Mouse (Mus musculus) kidney, adult 18-20 months (tissue): ENCODE measurements at regions not wholly inside any gene's neighbourhood (a gene's known extent, or its start where the extent isn't known, plus 50 kb on each side); places are given as distances from the start of the nearest gene placed in this dataset.

ENCODE experiments used
- DNase-seq: peaks from one replicate; pipeline ENCODE4 v3.0.0; 2021

DNA sequence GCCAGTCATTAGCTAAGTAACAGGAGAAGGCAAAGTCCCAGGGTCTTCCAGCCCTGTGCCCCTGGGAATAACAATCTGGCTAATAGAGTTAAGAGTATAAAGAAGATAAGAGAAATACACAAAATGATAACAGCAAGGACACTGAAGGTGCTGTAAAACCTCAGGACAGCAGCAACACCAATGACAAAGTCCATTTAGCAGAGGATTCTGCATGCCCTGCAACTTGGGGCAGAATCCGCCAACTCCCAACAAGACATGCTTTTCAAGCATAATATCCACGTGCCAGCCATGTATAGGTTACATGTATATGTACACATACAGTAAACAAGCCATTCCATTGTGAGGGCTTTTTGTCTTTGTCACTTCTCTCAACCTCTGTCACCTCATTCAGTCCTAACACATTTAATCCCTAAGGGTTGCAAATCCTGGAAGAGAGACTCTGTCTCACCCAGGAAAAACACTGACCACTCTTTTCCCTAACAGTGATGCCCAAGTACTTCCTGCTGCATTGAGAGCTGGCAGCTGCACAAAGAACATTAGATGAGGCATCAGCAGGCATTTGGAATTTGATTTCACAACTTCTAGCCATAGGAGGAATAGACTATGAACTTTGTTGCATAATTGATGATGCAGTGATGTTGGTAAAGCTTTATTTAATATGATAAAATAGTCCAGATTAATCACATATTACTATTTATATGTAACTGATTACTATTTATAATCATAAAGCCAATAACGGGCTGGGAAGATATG, 105.8 kb upstream of the Slc4a7 start:
- DNase-seq = no peak

DNA sequence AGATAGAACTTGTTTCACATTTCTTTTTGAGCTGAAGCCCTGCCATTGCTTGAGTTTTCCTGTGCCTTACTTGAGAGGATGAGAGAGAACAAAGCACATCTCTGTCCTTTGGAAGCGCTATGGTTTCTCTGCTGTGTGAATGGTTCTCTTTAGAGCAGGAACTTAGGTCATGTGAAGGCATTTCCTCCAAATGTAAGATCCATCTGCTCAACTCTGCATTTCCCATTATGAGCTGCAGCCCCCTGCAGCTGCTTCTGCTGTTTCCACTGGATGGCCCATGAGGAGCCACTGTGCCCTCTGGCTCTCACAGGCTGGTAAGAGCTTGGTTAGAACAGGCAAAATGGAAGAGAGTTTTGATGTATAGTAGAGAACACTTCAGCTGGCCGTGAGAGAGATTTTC, 102.5 kb upstream of the Slc4a7 start:
- DNase-seq = no peak

DNA sequence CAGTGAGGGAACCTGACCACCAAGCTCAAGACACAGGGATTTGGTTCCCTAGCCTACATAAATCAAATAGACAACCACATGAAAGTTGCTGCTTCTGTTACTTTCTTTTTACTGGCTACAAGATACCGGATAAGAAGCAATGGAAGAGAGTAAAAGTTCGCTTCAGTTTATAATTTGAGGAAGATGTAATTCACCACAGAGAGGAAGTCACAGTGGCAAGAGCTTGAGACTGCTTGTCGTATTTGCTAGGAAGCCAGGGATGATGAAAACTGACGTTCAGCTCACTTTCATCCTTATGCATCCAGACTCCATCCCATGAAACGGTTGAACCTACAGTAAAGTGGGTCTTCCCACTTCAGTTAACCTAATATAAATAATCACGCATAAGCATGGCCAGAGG, 102.1 kb upstream of the Slc4a7 start:
- DNase-seq = no peak

DNA sequence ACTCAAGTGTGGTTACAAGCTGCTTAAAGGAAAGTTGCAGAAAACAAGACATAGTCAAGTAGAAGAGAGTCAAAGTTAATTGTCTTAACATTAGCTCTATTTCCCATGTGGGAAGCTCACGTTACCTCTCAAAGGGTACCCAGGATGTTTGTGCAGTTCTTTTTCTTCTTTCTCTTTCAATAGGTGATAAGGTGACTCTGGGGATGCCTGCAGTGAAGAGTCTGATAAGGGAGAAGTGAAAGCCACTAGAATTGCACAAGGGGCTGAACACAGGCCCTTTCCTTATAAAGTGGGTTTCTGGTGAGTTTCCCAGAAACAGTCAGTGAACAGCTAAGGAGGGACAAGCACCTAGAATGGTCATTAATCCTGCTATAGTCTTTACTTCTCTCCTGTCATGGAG, 98.6 kb upstream of the Slc4a7 start:
- DNase-seq = no peak

DNA sequence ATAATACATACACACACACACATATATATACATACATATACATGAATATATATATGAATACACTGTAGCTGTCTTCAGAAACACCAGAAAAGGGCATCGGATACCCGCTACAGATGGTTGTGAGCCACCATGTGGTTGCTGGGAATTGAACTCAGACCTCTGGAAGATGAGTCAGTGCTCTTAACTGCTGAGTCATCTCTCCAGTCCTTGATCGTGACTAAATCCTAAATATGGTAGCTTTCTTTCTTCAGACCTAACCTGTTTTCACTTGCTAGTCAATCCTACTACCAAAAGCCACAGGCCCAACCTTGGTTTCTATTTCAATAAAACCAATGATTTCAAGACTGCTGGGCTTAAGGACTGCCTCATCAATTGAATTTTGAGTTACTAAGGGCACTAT, 95.0 kb upstream of the Slc4a7 start:
- DNase-seq = no peak

DNA sequence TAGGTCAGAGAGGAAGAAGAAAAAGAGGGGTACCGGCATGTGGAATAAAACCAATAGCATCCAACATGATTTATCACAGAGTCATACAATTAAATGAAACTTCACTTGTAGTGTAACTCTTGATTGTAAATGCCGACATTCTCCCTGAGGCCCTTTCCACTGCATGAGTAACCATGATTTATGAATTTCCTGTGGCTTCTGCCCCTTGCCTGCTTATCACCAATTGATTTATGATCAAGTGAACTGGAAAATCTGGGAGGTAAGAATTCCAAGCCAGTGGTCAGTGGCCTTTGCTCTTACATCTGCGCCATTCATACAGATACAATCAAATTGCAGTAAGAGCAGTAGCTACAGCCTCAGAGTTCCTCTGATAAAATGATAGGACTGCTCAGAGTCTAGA, 89.8 kb upstream of the Slc4a7 start:
- DNase-seq = no peak

DNA sequence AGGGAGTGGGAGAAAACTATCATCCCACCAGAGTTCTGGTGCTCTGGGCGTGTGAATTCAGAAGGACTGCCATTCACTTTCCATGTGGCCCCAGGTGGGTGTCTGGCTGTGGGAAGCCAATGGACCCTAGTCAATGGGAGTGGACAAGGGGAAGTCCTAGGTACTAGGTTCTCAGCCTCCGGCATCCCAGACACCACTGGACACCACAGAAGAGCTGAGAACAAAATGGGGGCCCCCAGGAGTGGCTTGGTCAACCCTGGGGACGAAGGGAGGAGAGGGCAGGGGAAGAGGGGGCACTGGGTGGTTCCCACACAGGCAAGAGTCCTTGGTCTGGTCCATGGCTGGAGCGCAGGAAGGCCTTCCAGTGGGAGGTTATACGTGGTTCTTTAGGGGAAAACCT, 81.8 kb upstream of the Slc4a7 start:
- no peak for DNase-seq

DNA sequence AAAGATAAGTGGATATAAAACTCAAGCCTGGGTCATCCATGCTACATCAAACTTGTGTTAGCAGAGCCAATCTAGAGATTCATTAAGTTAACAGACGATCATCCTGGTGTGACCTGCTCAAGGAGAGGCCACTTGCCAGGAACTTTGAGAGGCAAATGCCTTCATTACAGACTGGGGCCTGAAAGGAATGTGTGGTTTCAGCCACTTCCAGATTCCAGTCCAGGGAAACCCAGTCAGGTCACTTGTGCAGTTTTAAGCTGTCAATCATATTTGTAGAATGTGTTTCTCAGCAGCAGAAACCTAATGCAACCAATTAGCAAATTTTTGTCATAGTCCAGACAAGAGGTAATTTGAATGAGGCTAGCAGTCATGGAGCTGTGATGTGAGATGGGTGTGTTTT, 73.4 kb upstream of the Slc4a7 start:
- DNase-seq = no peak

DNA sequence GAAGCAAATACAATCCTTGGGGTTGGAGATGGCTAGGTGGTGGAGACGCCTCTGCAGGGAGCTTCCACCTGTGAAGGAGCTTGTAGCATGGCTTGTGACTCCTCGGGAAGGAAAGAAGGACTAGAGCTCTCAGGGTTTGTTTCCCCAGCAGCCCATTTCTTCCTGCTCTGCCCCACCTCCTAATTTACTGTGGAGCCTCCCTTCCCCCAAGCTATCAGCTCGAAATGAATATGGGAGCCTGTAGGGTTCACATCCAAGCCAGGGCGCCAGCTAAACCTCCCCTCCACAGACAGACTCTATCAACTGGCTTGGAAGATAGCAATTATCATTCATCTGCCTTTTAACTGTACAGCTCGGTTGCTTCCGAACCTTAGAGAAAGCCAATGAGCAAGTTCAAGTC, 70.3 kb upstream of the Slc4a7 start:
- DNase-seq = no peak

DNA sequence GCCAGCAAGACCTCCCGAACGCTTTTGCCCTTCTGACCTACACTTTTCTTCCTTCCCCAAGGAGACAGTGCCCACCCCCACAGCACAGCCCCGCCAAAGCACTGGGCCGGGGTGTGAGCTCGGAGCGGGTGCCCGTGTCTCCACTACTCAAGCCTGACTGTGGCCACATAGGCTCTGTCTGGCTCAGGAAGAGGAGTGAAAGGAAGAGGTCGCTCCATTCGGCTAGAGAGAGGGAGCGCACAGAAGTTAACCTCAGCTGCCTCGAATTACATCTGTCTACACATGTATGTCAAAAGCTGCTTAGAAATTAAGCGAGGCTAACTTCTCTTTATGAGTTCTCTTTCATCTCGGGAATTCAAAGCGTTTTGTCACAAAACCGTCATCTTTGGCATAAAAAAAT, 69.6 kb upstream of the Slc4a7 start:
- no peak for DNase-seq

DNA sequence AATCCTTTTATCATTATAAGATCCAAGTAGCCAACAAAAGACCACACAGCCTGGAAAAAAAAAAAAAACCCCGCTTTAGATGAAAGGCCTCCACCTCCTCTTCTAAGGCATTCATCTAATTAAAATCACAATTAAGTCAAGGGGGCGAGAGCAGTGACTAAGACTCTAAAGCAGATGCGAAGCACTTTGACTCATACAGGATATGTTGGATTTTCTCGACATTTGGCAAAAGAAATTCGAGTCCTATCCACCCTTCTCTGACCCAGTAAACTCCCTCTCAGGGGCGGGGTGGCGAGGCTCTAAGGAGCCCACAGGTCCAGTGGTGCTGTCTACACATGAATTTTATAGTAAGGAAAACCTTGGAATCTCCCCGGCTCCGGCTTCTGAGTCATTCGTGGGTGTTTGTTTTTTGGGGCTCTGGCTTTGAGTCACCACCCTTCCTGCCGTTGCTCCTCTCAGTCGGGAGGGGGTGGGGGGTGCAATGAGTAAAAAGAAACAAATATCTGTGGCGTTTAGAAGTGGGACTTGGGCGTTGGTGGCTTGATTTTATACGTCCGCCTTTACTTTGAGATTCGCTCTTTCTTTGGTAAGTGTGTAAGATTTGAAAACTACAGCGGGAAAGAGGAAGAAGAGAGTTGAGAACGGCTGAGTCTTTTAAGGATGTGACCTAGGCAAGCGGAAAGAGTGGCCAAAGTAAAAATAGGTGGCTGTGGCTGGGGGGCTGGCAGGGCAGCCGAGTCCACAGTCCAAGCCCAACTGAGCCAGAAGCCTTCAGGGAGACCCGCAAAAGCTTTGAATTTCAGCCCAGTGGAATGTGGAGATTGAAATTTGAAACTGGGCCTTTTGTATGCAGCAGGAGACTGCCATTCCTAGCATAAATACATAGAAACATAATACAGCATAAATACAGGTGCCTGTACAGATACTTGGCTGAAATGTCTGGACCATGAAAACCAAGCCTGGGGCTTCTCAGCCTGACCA, 68.8 kb upstream of the Slc4a7 start:
- DNase-seq = peak; percentile 30

DNA sequence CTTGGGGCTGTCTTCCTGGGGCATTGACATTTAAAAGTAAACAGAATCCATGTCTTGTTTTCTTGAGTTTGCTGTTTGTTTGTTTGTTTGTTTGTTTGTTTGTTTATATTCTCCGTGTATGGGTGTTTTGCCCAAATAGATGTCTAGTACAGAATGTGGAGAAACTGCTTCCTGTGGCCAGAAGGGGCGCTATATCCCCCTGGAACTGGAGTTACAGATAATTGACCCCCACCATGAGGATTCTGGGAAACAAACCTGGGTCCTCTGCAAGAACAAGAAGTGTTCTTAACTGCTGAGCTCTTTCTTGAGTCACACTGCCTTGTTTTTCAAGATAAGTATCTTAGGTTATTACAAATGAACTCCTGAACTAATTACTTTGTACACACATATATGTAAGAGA, 68.1 kb upstream of the Slc4a7 start:
- no peak for DNase-seq

DNA sequence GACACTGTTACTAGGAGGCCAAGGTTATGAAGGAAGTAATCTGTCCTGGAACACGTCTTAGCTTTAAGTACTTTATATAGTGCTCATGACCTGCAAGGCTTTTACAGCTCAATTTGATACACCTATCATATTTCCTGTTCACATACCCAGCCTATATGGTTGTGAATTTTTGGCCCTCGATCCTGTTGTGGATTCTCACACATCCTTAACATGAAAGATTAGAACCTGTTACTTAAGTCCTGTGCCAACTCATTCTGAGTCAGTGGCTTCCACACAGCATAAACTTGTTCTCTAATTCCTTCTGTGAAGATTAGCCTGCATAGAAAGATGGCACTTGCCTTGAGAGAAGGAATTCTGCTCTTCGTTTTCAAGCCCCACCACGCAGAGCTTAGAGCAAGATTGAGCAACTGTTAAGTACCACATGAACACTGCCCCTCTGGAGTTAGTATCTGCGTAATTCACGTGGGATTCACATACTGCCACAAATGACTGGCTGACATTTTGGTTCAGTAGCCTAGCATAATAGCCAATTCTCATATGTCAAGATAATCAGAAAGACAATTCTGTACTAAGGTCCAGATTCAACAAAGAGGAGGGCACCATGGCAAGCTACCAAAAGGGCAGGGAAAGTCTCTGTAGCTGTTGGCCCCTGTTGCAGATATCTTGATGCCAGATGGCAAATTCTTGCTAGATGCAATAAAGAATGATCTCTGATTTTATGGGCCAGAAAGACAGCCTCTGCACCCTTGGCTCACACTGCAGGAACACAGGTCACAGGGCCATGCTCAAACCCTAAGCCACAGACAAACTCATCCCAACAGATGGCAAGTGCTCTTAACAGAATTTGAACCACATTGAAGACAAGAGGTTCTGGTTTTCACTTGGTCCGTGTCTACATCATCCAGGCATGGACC, 62.7 kb upstream of the Slc4a7 start:
- no peak for DNase-seq

DNA sequence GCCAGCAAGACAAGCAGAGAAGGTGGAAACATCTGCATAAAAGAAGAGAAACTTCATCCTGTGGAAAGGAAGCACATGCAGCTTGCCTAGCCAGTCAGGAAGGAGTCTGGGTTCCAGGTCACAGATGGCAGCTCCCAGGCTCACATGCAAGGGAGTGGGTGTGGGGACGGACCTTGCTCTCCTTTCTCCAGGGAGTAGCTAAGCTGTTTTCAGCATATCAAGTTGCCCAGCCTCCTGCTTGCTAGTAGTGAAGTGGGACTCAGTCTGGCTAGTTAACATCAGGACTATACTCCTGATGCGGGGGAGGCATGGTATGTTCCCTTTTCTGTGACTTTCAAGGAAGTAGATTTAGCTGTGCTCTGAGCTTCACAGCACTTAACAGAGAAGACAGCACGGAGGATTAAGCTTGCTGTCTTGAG, 62.0 kb upstream of the Slc4a7 start:
- no peak for DNase-seq

DNA sequence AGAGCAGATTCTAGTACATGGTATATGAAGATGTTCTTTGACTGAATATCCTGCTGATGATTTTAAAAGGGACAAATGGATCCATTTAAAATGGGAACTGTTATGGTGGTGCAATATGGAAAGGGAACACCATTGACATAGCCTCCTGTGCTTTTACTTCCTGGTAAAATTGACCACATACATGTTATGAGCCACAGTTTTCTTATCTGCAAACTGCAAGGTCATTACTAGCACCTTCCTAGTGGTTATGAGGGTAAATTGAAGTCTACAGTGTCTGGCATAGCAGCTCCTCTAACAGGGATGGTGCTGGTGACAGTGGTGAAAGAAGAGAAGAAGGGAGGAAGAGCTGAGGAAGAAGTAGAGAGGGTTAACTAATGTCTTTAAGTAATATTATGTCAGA, 61.5 kb upstream of the Slc4a7 start:
- no peak for DNase-seq

DNA sequence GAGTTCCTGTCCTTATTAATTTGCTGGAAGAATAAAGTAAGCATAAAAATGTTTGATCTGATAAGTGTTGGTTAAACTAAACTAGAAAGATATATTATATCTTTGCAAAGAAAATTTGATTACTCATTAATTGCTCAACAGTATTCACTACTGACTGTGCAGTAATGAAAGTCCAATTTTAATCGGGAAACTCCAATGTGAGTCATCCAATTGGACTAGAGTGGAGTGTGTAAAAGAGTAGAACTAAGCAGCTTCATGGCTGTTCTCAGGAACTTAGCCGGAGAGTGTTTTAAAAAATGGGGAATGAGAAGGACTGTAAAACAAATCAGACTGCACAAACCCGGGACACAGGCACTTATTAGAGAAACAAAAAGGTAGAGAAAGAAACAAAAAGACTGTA, 58.5 kb upstream of the Slc4a7 start:
- DNase-seq = no peak

DNA sequence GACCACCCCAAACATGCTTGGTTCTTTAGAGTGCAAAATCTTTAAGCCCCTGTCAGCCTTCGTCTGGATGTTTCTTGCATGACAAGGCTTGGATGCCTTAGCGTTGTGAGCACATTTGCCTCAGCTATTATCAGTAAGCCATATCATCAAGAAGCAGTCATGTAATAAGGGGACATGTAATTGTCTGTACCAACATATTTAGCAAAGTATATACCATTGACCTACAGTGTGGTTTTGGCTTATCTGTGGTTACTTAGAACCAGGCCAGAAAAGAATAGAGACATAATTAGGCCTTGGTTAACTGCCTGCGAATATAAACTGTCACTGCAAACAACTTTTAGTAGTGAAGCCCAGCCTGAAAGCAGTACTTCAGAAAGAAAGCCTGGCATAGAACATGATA, 57.0 kb upstream of the Slc4a7 start:
- DNase-seq = no peak
